Mouse (Mus musculus): ENCODE results near the gene Gm17416.

Gene Gm17416

GRCm38 (mm10) chr2:152607746-152608145 lies 38.6 kb downstream of the Gm17416 start:
- no peak for DNase-seq (ENCODE audit: low read depth)

GRCm38 (mm10) chr2:152608719-152609118 lies 39.6 kb downstream of the Gm17416 start:
- no peak for DNase-seq (ENCODE audit: low read depth)

- no peak for DNase-seq (ENCODE audit: low read depth)
Observed at GRCm38 (mm10) chr2:152612193-152612592, 43.1 kb downstream of the Gm17416 start.

- DNase-seq (ENCODE audit: low read depth): peak; percentile 91
Observed at GRCm38 (mm10) chr2:152615563-152615962, 46.4 kb downstream of the Gm17416 start.

- DNase-seq (ENCODE audit: low read depth): no peak
Observed at GRCm38 (mm10) chr2:152616470-152616869, 47.3 kb downstream of the Gm17416 start.

GRCm38 (mm10) chr2:152617374-152617773 lies 48.2 kb downstream of the Gm17416 start:
- DNase-seq (ENCODE audit: low read depth): peak; percentile 54
